18 mouse cellular contexts compared by ENCODE assay signal in genomic region chr11:61275106-61275505, GRCm38 (mm10).
"Had no signal": no experiment of that assay in that cellular context is flagged by ENCODE, and none has a peak within 500 bp of the region (broad histone marks: within the 10 kb centered on the region; RNA-seq: fewer than 3 reads in every experiment).

No protein-coding gene starts in this region.

- H3K4me3 ChIP-seq: limb, embryonic 15.5 days; midbrain, embryonic 10.5 days; myocyte; neural tube, embryonic 15.5 days had no signal

- H3K4me1 ChIP-seq: neural tube, embryonic 15.5 days had no signal

- ATAC-seq: inflammation-experienced regulatory T-cells, adult 6 months; intestine, postnatal 0 days had no signal

- H3K27me3 ChIP-seq: limb, embryonic 15.5 days; neural tube, embryonic 15.5 days had no signal

- H3K9me3 ChIP-seq: limb, embryonic 15.5 days; midbrain, embryonic 10.5 days; neural tube, embryonic 15.5 days had no signal

- H3K36me3 ChIP-seq: limb, embryonic 15.5 days; midbrain, embryonic 10.5 days; neural tube, embryonic 15.5 days had no signal

- H3K9ac ChIP-seq: hindbrain, embryonic 14.5 days; limb, embryonic 15.5 days; lung, embryonic 14.5 days; neural tube, embryonic 15.5 days had no signal

- H3K4me2 ChIP-seq: hindbrain, embryonic 14.5 days; limb, embryonic 15.5 days; lung, embryonic 14.5 days; neural tube, embryonic 15.5 days had no signal

- H3K27ac ChIP-seq: hindbrain, embryonic 14.5 days; kidney, postnatal 0 days; limb, embryonic 15.5 days; macrophage; midbrain, embryonic 10.5 days; neural tube, embryonic 15.5 days had no signal

- DNase-seq: kidney, adult 8-10 months; kidney, postnatal 4 days; lung, embryonic 14.5 days; lung, postnatal 14 days; midbrain, embryonic 14.5 days; right cerebral cortex, adult 18-20 months; right cerebral cortex, postnatal 25 days; thymus, adult 18-20 months; thymus, postnatal 14 days had no signal
